Mouse (Mus musculus): ENCODE data around the gene Manba. TPM values are rescaled to one million over a fixed set of nuclear protein-coding genes. Genes with fewer than 3 reads are reported as not detected.

Gene Manba
- polyA plus RNA-seq, 1 experiment = 4.9 TPM

DNA sequence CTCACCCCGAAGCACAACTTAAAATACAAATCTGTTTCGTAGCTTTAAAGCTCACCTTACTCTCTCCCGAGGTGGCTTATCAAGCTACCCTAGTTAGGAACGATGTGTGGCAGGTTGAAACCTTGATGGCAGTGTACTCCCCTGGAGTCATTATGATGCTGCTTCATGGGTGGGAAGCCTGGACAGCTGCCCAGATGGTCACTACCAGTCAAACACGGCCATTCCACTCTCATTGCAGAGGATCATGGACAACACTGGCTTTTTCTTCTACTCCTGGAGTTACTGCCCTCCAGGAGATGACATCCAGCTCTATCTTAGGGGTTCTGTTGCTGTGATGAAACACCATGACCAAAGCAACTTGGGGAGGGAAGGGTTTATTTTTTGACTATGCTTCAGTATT lies 17.7 kb downstream of the Manba start:
- Histone ChIP-seq H3K4me3 (ENCODE audit: insufficient read depth, low read length) (no peak overlapping the region), H3K27ac (ENCODE audit: insufficient read depth, low read length) (no peak overlapping the region), H3K4me1 (ENCODE audit: control insufficient read depth, insufficient read depth, low read length) (no peaks in the 10 kb centered on the region)
- no peak for TF ChIP-seq CTCF (IDR thresholded peaks at IDR 0.05; ENCODE audit: extremely low read depth, insufficient read depth, low read length)
- TF ChIP-seq POLR2A (IDR thresholded peaks at IDR 0.05; ENCODE audit: extremely low read depth, insufficient read depth, low read length) = no peak

DNA sequence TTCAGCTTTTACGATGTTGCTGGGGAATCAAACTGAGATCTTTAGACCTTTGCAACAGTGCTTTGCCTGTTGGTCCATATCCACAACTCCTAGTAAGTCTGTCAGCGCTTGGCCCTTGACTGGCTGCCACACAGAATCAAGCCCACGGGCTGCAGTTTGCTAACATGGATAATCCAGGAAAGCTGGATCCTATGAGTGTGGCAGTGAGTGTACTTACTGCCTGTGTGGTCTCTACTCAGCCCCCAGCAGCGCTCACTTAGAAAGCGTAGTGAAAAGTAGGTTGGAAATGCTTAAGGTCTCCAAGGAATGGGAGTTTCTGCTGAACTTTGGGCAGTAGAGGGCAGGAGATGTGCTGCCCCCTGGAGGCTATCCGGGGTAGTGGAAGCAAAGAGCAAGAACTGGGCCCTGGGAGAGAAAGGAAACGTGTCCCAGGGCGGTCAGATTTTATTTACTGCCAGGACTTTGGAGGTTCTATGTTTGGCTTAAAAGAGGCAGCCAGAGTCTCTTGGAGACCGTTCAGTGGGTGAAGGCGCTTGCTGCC lies 20.0 kb downstream of the Manba start:
- H3K4me3 ChIP-seq (ENCODE audit: insufficient read depth, low read length) = no peak overlapping the region
- TF ChIP-seq POLR2A (IDR thresholded peaks at IDR 0.05; ENCODE audit: extremely low read depth, insufficient read depth, low read length) = no peak
- TF ChIP-seq CTCF (IDR thresholded peaks at IDR 0.05; ENCODE audit: extremely low read depth, insufficient read depth, low read length) = peak; percentile 52
- no peak overlapping the region for H3K27ac ChIP-seq (ENCODE audit: insufficient read depth, low read length)
- H3K4me1 ChIP-seq (ENCODE audit: control insufficient read depth, insufficient read depth, low read length) = no peaks in the 10 kb centered on the region

DNA sequence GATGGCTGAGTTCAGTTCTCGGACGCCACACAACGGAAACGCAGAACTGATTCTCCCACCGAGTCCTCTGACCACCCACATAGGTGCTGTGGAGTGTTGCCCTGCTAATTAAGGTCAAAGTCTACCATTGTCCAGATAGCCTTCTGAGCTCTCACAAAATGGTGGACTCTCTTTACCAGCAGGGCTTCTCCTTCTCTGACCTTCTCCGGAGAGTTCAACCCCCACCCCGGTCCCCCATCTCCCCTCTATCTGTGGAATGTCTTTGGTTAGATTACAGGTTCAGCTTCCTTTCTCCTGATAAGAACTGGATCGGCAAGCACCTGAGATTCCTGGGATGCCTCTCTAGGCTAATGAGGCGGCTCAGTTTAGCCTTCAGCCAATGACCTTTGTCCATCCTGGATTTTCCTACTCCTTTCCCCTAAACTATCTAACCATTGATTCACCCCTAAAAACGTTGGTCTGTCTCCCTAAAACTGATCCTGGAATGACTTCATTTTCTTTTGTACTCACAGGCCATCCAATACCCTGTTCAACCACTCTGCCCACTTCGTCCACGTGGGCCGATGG lies 20.6 kb downstream of the Manba start:
- TF ChIP-seq CTCF (IDR thresholded peaks at IDR 0.05; ENCODE audit: extremely low read depth, insufficient read depth, low read length) = no peak
- TF ChIP-seq POLR2A (IDR thresholded peaks at IDR 0.05; ENCODE audit: extremely low read depth, insufficient read depth, low read length) = no peak
- H3K27ac ChIP-seq (ENCODE audit: insufficient read depth, low read length) = no peak overlapping the region
- H3K4me1 ChIP-seq (ENCODE audit: control insufficient read depth, insufficient read depth, low read length) = no peaks in the 10 kb centered on the region
- H3K4me3 ChIP-seq (ENCODE audit: insufficient read depth, low read length) = no peak overlapping the region

DNA sequence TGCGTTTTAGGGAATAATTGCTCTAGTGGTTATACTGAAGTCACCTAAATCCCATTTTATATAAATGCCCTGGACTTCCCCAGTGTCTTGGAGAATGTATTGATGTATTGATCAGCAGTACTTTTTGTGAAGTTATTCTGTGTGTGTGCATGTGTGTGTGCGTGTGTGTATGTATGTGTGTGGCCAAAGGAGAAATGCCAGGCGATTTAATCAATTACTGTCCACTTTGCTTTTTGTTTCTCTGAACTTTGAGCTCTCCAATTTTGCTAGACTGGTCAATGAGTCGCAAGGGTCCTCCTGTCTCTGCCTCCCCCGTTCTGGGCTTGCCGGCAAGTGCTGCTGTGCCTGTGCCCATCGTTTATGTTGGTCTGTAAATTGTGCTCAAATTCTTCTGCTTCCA lies 22.1 kb downstream of the Manba start:
- no peak for TF ChIP-seq CTCF (IDR thresholded peaks at IDR 0.05; ENCODE audit: extremely low read depth, insufficient read depth, low read length)
- no peak for TF ChIP-seq POLR2A (IDR thresholded peaks at IDR 0.05; ENCODE audit: extremely low read depth, insufficient read depth, low read length)
- H3K4me3 ChIP-seq (ENCODE audit: insufficient read depth, low read length) = no peak overlapping the region
- no peaks in the 10 kb centered on the region for H3K4me1 ChIP-seq (ENCODE audit: control insufficient read depth, insufficient read depth, low read length)
- H3K27ac ChIP-seq (ENCODE audit: insufficient read depth, low read length) = no peak overlapping the region

DNA sequence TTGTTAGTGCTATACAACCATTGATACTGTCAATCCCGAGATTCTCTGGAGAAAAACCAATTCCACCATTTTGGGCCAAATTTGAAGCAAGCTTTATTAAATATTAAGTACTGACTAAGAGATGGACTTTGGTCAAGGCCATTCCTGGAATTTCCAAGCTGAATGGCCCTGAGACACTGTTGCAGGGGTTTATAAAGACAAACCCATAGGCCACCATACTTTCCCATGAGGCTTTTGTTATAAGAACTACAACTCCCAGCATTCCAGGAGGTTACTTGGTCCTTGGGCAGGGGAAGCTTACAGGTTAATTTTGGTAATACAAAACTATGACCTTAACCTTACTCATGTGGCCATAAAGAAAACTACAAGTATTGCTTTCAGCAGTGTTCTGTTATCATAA lies 22.8 kb downstream of the Manba start:
- Histone ChIP-seq H3K4me1 (ENCODE audit: control insufficient read depth, insufficient read depth, low read length) (no peaks in the 10 kb centered on the region), H3K4me3 (ENCODE audit: insufficient read depth, low read length) (no peak overlapping the region), H3K27ac (ENCODE audit: insufficient read depth, low read length) (no peak overlapping the region)
- no peak for TF ChIP-seq POLR2A (IDR thresholded peaks at IDR 0.05; ENCODE audit: extremely low read depth, insufficient read depth, low read length)
- TF ChIP-seq CTCF (IDR thresholded peaks at IDR 0.05; ENCODE audit: extremely low read depth, insufficient read depth, low read length) = no peak

DNA sequence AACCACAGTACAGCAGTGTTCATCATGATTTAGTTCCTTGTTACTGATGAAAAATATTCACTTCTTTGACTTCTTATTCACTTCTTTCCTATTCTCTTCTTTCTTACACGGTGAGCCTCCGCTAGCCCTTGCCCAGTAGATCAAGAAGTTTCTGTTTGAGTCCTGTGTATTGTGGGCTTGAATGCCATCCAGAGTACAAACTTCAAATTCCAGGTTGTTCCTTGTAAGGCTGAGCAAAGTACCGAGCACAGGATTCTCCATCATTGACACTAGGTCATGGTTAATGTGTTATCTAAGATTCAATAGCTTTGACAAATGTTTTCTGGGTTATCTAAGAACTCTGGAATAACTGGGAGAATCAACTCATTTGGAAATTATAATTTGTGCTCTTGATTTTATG lies 25.0 kb downstream of the Manba start:
- TF ChIP-seq POLR2A (IDR thresholded peaks at IDR 0.05; ENCODE audit: extremely low read depth, insufficient read depth, low read length) (no peak), CTCF (IDR thresholded peaks at IDR 0.05; ENCODE audit: extremely low read depth, insufficient read depth, low read length) (no peak)
- no peak overlapping the region for H3K4me3 ChIP-seq (ENCODE audit: insufficient read depth, low read length)
- H3K4me1 ChIP-seq (ENCODE audit: control insufficient read depth, insufficient read depth, low read length) = no peaks in the 10 kb centered on the region
- no peak overlapping the region for H3K27ac ChIP-seq (ENCODE audit: insufficient read depth, low read length)

DNA sequence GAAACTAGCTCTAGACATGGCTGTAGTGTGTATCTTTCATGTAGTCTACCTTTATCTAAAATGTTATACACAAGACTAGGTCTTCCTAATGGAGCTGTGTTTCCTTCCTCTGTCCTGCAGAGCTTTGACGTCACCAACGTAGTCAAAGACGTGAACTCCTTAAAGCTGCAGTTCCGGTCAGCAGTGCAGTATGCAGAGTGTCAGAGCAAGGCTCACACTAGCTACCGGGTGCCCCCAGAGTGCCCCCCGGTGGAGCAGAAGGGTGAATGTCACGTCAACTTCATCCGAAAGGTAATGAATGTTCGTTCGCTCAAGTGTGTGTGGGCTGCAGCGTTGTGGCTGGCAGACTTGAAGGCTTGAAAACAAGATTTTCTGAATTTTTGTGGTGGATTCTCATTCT lies 26.3 kb downstream of the Manba start:
- Histone ChIP-seq H3K4me1 (ENCODE audit: control insufficient read depth, insufficient read depth, low read length) (no peaks in the 10 kb centered on the region), H3K4me3 (ENCODE audit: insufficient read depth, low read length) (no peak overlapping the region), H3K27ac (ENCODE audit: insufficient read depth, low read length) (no peak overlapping the region)
- TF ChIP-seq CTCF (IDR thresholded peaks at IDR 0.05; ENCODE audit: extremely low read depth, insufficient read depth, low read length) = no peak

DNA sequence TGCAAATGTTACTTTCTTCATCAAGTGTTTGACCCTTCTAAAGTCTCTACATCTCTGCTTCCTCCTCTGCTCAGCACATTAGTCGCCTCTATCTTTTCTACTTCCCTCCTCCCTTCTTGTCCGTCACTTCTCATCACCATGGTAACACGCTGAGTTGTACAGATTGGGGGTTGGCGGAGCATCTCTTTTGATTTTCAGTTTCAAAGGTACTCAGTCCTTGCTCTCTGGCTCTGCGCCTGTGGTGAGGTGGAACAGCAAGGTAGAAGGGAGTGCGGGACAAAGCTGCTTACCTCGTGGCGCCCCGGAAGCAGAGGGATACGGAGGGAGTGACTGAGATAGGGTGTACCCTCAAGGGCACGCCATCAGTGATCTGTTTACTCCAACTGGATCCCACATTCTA lies 27.9 kb downstream of the Manba start:
- H3K4me1 ChIP-seq (ENCODE audit: control insufficient read depth, insufficient read depth, low read length) = no peaks in the 10 kb centered on the region
- H3K4me3 ChIP-seq (ENCODE audit: insufficient read depth, low read length) = no peak overlapping the region
- no peak overlapping the region for H3K27ac ChIP-seq (ENCODE audit: insufficient read depth, low read length)
- TF ChIP-seq CTCF (IDR thresholded peaks at IDR 0.05; ENCODE audit: extremely low read depth, insufficient read depth, low read length) = no peak
- TF ChIP-seq POLR2A (IDR thresholded peaks at IDR 0.05; ENCODE audit: extremely low read depth, insufficient read depth, low read length) = no peak

DNA sequence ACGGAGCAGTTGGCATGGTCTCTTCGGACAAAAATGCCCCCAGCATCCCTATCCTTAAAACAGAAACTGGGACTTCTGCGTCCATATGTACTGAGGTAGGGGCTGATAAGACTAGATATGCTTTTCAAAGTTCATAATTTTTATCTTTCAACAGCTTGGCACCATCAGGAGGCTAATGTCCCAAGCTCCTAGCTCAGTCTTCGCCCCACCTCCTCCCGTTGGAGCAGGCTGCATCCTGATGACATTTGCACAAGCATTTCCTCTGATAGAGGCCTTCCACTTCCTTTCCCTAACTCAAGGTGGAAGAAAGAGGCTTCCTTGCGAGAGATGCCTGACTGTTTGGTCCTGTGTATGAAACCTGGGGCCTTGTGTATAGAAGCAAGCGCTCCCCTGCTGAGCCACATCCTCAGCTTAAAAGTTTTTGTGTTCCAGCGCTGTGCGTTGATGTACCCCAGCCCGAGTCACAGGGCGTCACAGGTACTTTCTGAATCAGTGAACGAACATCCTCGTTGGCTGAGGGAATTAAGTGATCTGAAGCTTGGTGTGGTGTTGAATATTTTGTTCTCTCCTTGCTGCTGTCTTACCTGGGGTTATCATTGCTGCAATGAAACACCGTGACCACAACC lies 28.5 kb downstream of the Manba start:
- no peak overlapping the region for H3K27ac ChIP-seq (ENCODE audit: insufficient read depth, low read length)
- TF ChIP-seq CTCF (IDR thresholded peaks at IDR 0.05; ENCODE audit: extremely low read depth, insufficient read depth, low read length) (no peak), POLR2A (IDR thresholded peaks at IDR 0.05; ENCODE audit: extremely low read depth, insufficient read depth, low read length) (no peak)
- no peak overlapping the region for H3K4me3 ChIP-seq (ENCODE audit: insufficient read depth, low read length)
- no peaks in the 10 kb centered on the region for H3K4me1 ChIP-seq (ENCODE audit: control insufficient read depth, insufficient read depth, low read length)

DNA sequence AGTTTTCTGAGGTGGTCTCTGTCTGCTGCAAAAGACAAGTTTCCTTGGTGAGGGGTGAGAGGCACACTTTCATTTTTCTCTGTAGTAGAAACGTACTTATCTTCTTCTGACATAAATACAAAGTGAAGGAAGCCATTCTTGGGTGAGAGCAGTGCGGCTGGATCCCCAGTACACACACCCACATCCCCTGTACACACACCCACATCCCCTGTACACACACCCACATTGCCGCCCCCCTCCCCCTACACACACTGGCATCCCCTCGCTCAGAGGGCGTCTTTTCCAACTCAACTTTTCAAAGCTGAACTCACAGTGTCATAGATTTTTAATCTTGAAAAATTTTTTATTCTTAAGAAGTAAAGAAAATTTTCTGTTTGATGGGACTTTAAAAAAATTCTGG lies 29.8 kb downstream of the Manba start:
- H3K4me3 ChIP-seq (ENCODE audit: insufficient read depth, low read length) = no peak overlapping the region
- no peaks in the 10 kb centered on the region for H3K4me1 ChIP-seq (ENCODE audit: control insufficient read depth, insufficient read depth, low read length)
- no peak for TF ChIP-seq CTCF (IDR thresholded peaks at IDR 0.05; ENCODE audit: extremely low read depth, insufficient read depth, low read length)
- no peak for TF ChIP-seq POLR2A (IDR thresholded peaks at IDR 0.05; ENCODE audit: extremely low read depth, insufficient read depth, low read length)
- no peak overlapping the region for H3K27ac ChIP-seq (ENCODE audit: insufficient read depth, low read length)
